Mouse (Mus musculus): ENCODE data around the gene Plxna3. TPM values are rescaled to one million over a fixed set of nuclear protein-coding genes. Genes with fewer than 3 reads are reported as not detected.

The Plxna3 gene
- polyA plus RNA-seq, 1 experiment, result 14.5 TPM

- 42% methylated on average over 11 of the region's 11 CpGs for WGBS
- peak; percentile 11 for DNase-seq
- TF ChIP-seq CTCF (IDR thresholded peaks at IDR 0.05; ENCODE audit: insufficient read depth, low read length) (no peak), POLR2A (IDR thresholded peaks at IDR 0.05; ENCODE audit: borderline replicate concordance, extremely low read depth, low read depth, low read length) (no peak)
- H3K4me3 ChIP-seq (replicated peaks; ENCODE audit: extremely low read depth, low read depth, low read length), result no peak overlapping the region
- no peaks in the 10 kb centered on the region for H3K4me1 ChIP-seq (ENCODE audit: control insufficient read depth, insufficient read depth, low read length)
Measured at GRCm38 (mm10) chrX:74359171-74359570, 30.3 kb downstream of the Plxna3 start.

DNA sequence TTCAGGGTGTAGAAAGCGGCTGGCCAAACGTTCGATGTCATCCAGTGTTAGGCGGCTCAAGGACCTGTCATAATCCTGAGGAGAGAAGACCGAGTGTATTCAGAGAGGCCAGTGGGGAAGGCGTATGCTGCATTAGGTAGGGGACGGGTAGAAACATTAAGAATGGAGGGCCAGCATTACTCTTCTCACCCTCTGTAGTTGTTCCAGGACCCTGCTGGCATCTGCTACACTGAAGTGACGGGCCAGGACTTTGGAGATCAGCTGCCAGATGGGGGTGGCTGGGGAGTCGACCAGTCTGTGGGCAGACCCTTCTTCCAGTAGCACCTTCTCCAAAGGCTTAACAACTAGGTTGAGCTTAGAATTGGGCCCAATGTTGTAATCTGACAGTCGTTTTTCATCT is 38.6 kb downstream of the Plxna3 start:
- DNase-seq, result no peak
- H3K4me1 ChIP-seq (ENCODE audit: control insufficient read depth, insufficient read depth, low read length), result peaks cover 3% of the 10 kb centered on the region; the same call in 1 of the 2 replicates
- WGBS, result 62% methylated on average over 10 of the region's 10 CpGs
- TF ChIP-seq CTCF (IDR thresholded peaks at IDR 0.05; ENCODE audit: insufficient read depth, low read length) (no peak), POLR2A (IDR thresholded peaks at IDR 0.05; ENCODE audit: borderline replicate concordance, extremely low read depth, low read depth, low read length) (no peak)
- H3K4me3 ChIP-seq (replicated peaks; ENCODE audit: extremely low read depth, low read depth, low read length), result peak overlapping the region; percentile 63

DNA sequence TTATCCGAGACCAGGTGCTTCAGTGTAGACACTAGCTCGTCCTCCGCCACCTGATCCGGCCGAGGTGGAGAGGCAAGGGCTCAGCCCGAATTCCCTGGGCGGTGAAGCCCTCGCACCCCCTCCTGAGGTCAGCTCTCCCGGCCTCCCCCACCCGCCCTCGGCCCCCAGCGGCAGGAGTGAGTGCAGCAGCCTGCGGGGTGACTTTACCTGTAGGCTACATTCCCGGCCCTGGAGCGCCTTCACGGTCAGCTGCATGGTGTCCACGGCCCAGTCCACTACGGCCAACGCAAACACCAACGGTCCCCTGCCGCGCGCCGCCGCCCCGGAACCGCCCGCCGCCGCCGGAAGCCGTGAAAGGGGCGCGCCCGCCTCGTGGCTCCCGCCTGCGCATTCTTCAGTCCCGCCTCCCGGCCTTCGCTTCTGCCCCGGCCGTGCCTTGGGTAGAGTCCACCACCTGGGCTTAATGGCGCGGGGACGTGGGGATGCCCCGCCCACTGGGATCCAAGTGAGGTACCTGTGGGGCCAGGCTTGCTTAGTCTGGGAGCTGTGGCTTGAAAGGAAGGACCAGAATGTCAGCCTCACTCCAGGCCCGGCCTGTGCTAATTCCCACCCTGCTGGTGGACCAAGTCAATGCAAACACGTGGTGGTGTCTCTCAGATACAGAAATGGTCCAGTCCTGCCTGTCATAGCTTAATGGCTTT is 39.5 kb downstream of the Plxna3 start:
- TF ChIP-seq POLR2A (IDR thresholded peaks at IDR 0.05; ENCODE audit: borderline replicate concordance, extremely low read depth, low read depth, low read length), result peak; percentile 47; the same call in 1 of the 2 replicates
- no peak for TF ChIP-seq CTCF (IDR thresholded peaks at IDR 0.05; ENCODE audit: insufficient read depth, low read length)
- Histone ChIP-seq H3K4me1 (ENCODE audit: control insufficient read depth, insufficient read depth, low read length) (peaks cover 3% of the 10 kb centered on the region; the same call in 1 of the 2 replicates), H3K4me3 (replicated peaks; ENCODE audit: extremely low read depth, low read depth, low read length) (peak overlapping the region; percentile 65)
- DNase-seq, result peak; percentile 64
- WGBS, result 27% methylated on average over 47 of the region's 49 CpGs

DNA sequence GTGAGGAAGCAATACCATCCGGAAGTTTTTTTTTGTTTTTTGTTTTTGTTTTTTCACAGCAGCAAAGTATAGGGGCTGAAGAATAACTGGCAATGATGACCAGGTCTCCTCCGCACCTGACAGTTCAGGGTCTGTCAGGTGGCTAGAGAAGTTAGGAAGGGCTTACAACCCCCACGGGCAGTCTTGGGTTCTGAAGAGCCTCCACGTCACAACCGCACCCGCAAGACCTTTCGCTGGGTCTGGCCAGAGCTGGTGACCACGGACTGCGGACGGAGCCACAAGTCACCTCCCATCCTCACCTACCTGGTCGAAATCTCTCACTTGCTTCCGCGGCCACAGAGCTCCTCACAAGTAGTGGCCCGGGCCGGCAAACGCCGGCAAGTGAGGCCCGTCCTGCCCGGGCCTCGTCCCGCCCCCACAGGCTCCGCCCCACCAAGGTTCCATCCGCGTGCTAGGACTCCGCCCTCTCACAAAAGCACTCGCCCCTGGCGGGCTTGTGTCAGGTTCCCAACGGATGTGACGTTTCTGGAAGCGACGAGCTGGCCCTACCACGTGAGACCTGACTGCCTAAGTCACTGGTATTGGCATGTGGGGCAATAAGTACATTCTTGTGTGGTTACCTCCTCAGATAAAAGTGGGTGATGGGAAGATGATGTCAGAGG is 44.2 kb downstream of the Plxna3 start, which contains the start of the genes Ubl4a and Slc10a3:
Ubl4a (minus strand) TSS at position 331 of the 662 bp plus-strand sequence.
Slc10a3 (minus strand) TSS at position 462 of the 662 bp plus-strand sequence.
- 29% methylated on average over 32 of the region's 32 CpGs for WGBS
- TF ChIP-seq CTCF (IDR thresholded peaks at IDR 0.05; ENCODE audit: insufficient read depth, low read length), result no peak
- TF ChIP-seq POLR2A (IDR thresholded peaks at IDR 0.05; ENCODE audit: borderline replicate concordance, extremely low read depth, low read depth, low read length), result peak; percentile 78; the same call in 1 of the 2 replicates
- peak; percentile 82 for DNase-seq
- peak within 1 kb of the TSS; percentile 73 for H3K4me3 ChIP-seq (replicated peaks; ENCODE audit: extremely low read depth, low read depth, low read length)
- H3K4me1 ChIP-seq (ENCODE audit: control insufficient read depth, insufficient read depth, low read length), result peaks cover 2% of the 10 kb centered on the region; the same call in 1 of the 2 replicates

GRCm38 (mm10) chrX:74384451-74384850 is 55.6 kb downstream of the Plxna3 start:
- no peaks in the 10 kb centered on the region for H3K4me1 ChIP-seq (ENCODE audit: control insufficient read depth, insufficient read depth, low read length)
- no peak overlapping the region for H3K4me3 ChIP-seq (replicated peaks; ENCODE audit: extremely low read depth, low read depth, low read length)
- TF ChIP-seq POLR2A (IDR thresholded peaks at IDR 0.05; ENCODE audit: borderline replicate concordance, extremely low read depth, low read depth, low read length) (no peak), CTCF (IDR thresholded peaks at IDR 0.05; ENCODE audit: insufficient read depth, low read length) (no peak)
- no peak for DNase-seq
- WGBS, result 84% methylated on average over 2 of the region's 2 CpGs

DNA sequence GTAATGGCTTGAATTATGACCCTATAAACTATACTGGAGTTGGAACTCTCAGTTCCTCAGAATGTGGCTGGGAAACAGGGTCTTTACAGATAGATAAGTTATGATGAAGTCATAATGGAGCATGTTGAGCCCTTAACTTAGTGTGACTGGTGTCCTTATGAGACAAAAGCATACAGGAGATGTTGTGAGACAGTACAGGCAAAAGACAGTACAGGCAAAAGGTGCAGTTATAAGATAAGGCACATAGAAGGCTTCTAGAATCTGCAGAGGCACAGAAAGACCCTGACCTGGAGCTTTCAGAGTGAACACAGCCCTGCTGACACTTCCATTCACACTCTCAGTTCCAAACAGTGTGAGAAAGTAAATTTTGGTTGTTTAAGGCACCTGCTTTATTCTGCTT is 59.3 kb downstream of the Plxna3 start:
- no peak for DNase-seq
- TF ChIP-seq CTCF (IDR thresholded peaks at IDR 0.05; ENCODE audit: insufficient read depth, low read length) (no peak), POLR2A (IDR thresholded peaks at IDR 0.05; ENCODE audit: borderline replicate concordance, extremely low read depth, low read depth, low read length) (no peak)
- H3K4me3 ChIP-seq (replicated peaks; ENCODE audit: extremely low read depth, low read depth, low read length), result no peak overlapping the region
- H3K4me1 ChIP-seq (ENCODE audit: control insufficient read depth, insufficient read depth, low read length), result no peaks in the 10 kb centered on the region; the same call in 1 of the 2 replicates

DNA sequence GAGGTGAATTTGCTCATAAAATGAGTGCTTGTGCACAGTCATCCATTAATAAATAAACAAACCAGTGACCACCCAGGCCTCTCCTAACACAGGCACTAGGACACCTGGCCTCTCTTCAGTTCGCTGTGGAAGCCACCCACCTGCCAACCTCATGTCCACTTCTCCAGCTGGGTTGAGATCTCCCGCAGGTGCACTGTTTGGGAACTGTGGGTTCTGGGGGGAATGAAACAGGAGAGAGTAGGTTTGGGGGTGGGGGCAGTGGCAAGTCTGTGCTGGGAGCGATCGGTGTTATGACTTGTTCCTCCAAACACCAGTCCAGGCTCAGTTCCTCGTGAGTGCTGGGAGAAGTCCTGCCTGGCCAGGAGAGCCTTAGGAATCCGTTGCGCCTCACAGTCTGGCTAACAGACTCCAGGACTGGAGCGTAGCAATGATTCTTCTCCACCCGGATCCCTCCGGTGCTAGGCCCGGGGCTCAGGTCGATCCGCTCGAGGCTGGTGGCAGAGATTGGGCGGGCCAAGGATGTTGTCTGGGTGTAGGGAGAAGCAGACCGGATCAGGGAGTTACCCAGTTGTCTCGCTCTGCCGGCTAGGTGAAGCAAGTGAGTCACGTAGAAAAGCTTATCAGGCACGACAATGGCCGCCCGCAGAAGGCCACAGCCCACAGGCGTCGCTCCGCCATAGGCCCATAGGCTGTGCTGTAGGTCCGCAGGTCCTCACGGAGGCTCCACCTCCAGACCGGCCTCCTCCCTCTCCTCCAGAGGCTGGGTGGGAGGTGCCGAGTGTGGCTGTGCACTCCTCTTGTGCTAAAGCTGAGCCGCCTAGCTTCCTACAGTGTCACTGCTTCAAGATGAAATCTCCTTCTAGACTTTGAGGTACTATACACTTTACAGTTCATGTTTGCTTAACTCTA is 63.9 kb downstream of the Plxna3 start, which contains the start of the genes Fam3a and Ikbkg:
Fam3a (minus strand) TSS at position 738 of the 909 bp plus-strand sequence.
Ikbkg (plus strand) TSS at position 756 of the 909 bp plus-strand sequence.
- Histone ChIP-seq H3K4me1 (ENCODE audit: control insufficient read depth, insufficient read depth, low read length) (no peaks in the 10 kb centered on the region; the same call in 1 of the 2 replicates), H3K4me3 (replicated peaks; ENCODE audit: extremely low read depth, low read depth, low read length) (peak within 1 kb of the TSS; percentile 78)
- TF ChIP-seq CTCF (IDR thresholded peaks at IDR 0.05; ENCODE audit: insufficient read depth, low read length) (no peak), POLR2A (IDR thresholded peaks at IDR 0.05; ENCODE audit: borderline replicate concordance, extremely low read depth, low read depth, low read length) (peak; percentile 88; the same call in 1 of the 2 replicates)
- WGBS, result 30% methylated on average over 30 of the region's 30 CpGs
- DNase-seq, result peak; percentile 64

Other genes starting within 250 kb of the Plxna3 start
- not detected in 2 replicates for gene Opn1mw, start 201.6 kb upstream of the Plxna3 start, polyA plus RNA-seq (2012; rRNA removed)
- 6.8 and 7.4 TPM in 2 replicates for gene Mecp2, start 193.7 kb upstream of the Plxna3 start, polyA plus RNA-seq (2012; rRNA removed)
- not detected in 2 replicates for gene Tex28, start 161.2 kb upstream of the Plxna3 start, polyA plus RNA-seq (2012; rRNA removed)
- gene Tktl1, start 151.8 kb upstream of the Plxna3 start, polyA plus RNA-seq (2012; rRNA removed), result not detected in 2 replicates
- gene Flna, start 79.2 kb upstream of the Plxna3 start, polyA plus RNA-seq (2012; rRNA removed), result 579 and 648 TPM in 2 replicates
- 63.1 and 63.9 TPM in 2 replicates for gene Emd, start 74.4 kb upstream of the Plxna3 start, polyA plus RNA-seq (2012; rRNA removed)
- gene Rpl10, start 58.3 kb upstream of the Plxna3 start, polyA plus RNA-seq (2012; rRNA removed), result 1,085 and 1,289 TPM in 2 replicates
- 99.6 and 108 TPM in 2 replicates for gene Taz, start 47.2 kb upstream of the Plxna3 start, polyA plus RNA-seq (2012; rRNA removed)
- gene Dnase1l1, start 46.7 kb upstream of the Plxna3 start, polyA plus RNA-seq (2012; rRNA removed), result 26.1 and 38.3 TPM in 2 replicates
- 413 and 452 TPM in 2 replicates for gene Atp6ap1, start 32.0 kb upstream of the Plxna3 start, polyA plus RNA-seq (2012; rRNA removed)
- 143 and 212 TPM in 2 replicates for gene Gdi1, start 24.1 kb upstream of the Plxna3 start, polyA plus RNA-seq (2012; rRNA removed)
- 11.1 and 12.9 TPM in 2 replicates for gene Fam50a, start 16.0 kb upstream of the Plxna3 start, polyA plus RNA-seq (2012; rRNA removed)
- 31.8 and 42.1 TPM in 2 replicates for gene Lage3, start 24.6 kb downstream of the Plxna3 start, polyA plus RNA-seq (2012; rRNA removed)
- 25.6 and 32.0 TPM in 2 replicates for gene Ubl4a, start 44.2 kb downstream of the Plxna3 start, polyA plus RNA-seq (2012; rRNA removed)
- gene Slc10a3, start 44.3 kb downstream of the Plxna3 start, polyA plus RNA-seq (2012; rRNA removed), result 20.3 and 23.5 TPM in 2 replicates
- 50.9 and 53.3 TPM in 2 replicates for gene Fam3a, start 64.2 kb downstream of the Plxna3 start, polyA plus RNA-seq (2012; rRNA removed)
- 15.2 and 20.2 TPM in 2 replicates for gene Ikbkg, start 64.2 kb downstream of the Plxna3 start, polyA plus RNA-seq (2012; rRNA removed)
- 26.4 and 49.2 TPM in 2 replicates for gene G6pdx, start 100.1 kb downstream of the Plxna3 start, polyA plus RNA-seq (2012; rRNA removed)
- not detected in 2 replicates for gene Gm6880, start 152.3 kb downstream of the Plxna3 start, polyA plus RNA-seq (2012; rRNA removed)
- not detected in 2 replicates for gene Olfr1326-ps1, start 245.8 kb downstream of the Plxna3 start, polyA plus RNA-seq (2012; rRNA removed)